Mouse (Mus musculus): ENCODE measurements at regions not wholly inside any gene's neighbourhood (a gene's known extent, or its start where the extent isn't known, plus 50 kb on each side); places are given as distances from the start of the nearest gene placed in this dataset.

DNA sequence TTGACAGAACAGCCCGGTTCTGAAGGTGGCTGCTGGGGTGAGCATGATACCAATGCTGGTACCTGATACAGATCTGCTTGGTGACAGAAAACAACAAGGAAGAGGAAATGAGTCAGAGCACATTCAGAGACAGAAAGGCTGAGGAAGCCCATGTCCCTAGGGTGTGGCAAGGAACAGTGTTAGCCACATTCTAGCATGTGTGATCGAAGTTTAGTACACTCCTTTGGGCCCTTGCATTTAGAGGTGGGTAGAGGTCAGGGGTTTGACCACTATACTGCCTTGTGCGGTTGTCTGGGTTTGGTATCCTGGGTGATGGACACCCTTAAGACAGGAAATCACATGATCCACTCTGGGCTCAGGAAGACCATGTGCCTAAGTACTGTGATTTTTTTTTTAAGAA lies 695.9 kb downstream of the Gm9195 start:
- no peaks in the 10 kb centered on the region for H3K9me3 ChIP-seq (ENCODE audit: low read length)
- no peak for TF ChIP-seq CTCF (IDR thresholded peaks at IDR 0.05)
- ATAC-seq (ENCODE audit: low FRiP score) (no peak), DNase-seq (ENCODE audit: low spot score) (no peak)
- WGBS: 91% methylated on average over 3 of the region's 3 CpGs
- H3K9ac ChIP-seq (replicated peaks; ENCODE audit: low read length, poor library complexity, severe bottlenecking): no peak overlapping the region
- H3K4me2 ChIP-seq (ENCODE audit: low read depth, low read length, poor library complexity, severe bottlenecking): no peak overlapping the region
- H3K27me3 ChIP-seq (ENCODE audit: insufficient read depth, low read length): no peaks in the 10 kb centered on the region
- no peak overlapping the region for H3K27ac ChIP-seq (ENCODE audit: low read depth, low read length)
- H3K36me3 ChIP-seq (ENCODE audit: insufficient read depth, low read length): no peaks in the 10 kb centered on the region
- H3K4me3 ChIP-seq (ENCODE audit: low read depth, low read length): no peak overlapping the region
- no peaks in the 10 kb centered on the region for H3K4me1 ChIP-seq (ENCODE audit: insufficient read depth, low read length)

DNA sequence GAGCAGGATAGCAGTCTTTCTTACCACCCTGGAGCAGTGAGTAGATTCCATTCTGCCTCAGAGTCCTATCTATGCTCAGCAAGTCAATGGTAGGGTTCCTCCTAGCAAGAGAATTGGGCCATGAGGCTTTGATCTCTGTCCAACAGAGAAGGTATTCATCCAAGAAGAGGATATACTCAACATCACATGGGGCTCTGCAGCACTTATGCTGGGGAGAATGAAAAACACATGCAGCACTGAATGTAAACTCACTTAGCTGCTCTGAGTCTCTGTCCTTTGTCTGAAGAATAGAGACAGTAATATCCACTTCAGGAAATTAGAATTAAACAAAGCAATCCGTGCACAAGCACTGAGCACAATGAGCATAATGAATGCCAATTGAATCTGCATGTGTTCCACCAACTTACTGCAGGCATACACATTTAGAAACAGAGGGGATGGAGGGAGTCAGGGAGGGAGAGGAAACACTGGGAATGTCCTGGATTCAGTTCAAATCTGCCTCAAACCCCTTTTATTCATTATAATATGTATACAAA lies 714.6 kb downstream of the Gm9195 start:
- DNase-seq (ENCODE audit: low spot score): no peak
- Histone ChIP-seq H3K27me3 (ENCODE audit: insufficient read depth, low read length) (no peaks in the 10 kb centered on the region), H3K4me3 (ENCODE audit: low read depth, low read length) (no peak overlapping the region), H3K9me3 (ENCODE audit: low read length) (no peaks in the 10 kb centered on the region), H3K27ac (ENCODE audit: low read depth, low read length) (no peak overlapping the region), H3K9ac (replicated peaks; ENCODE audit: low read length, poor library complexity, severe bottlenecking) (no peak overlapping the region), H3K36me3 (ENCODE audit: insufficient read depth, low read length) (no peaks in the 10 kb centered on the region), H3K4me1 (ENCODE audit: insufficient read depth, low read length) (no peaks in the 10 kb centered on the region), H3K4me2 (ENCODE audit: low read depth, low read length, poor library complexity, severe bottlenecking) (no peak overlapping the region)
- no peak for ATAC-seq (ENCODE audit: low FRiP score)
- no peak for TF ChIP-seq CTCF (IDR thresholded peaks at IDR 0.05)
- 46% methylated on average over 1 of the region's 1 CpGs for WGBS

DNA sequence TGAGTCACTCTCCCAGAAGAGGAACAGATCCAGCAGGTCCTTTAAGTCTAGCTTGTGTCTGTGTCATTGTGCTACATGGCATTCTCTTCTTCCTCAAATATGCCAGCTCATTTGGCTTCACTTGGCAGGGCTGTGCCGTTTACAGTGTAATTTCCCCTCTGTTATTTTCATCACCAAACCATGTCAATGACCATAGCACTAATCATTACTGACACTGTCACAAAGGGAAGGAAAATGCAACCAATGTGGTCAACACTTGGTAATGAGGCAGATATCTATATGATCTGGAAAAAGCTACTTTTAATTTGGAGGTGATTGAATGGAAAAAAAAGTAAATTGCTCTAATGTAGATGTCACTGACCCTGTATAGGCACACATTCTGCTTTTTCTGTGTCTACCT lies 724.8 kb downstream of the Gm9195 start:
- ATAC-seq (ENCODE audit: low FRiP score) (no peak), DNase-seq (ENCODE audit: low spot score) (no peak)
- Histone ChIP-seq H3K27ac (ENCODE audit: low read depth, low read length) (no peak overlapping the region), H3K36me3 (ENCODE audit: insufficient read depth, low read length) (no peaks in the 10 kb centered on the region), H3K27me3 (ENCODE audit: insufficient read depth, low read length) (no peaks in the 10 kb centered on the region), H3K9ac (replicated peaks; ENCODE audit: low read length, poor library complexity, severe bottlenecking) (no peak overlapping the region), H3K4me2 (ENCODE audit: low read depth, low read length, poor library complexity, severe bottlenecking) (no peak overlapping the region), H3K4me3 (ENCODE audit: low read depth, low read length) (no peak overlapping the region), H3K9me3 (ENCODE audit: low read length) (no peaks in the 10 kb centered on the region), H3K4me1 (ENCODE audit: insufficient read depth, low read length) (no peaks in the 10 kb centered on the region)
- no peak for TF ChIP-seq CTCF (IDR thresholded peaks at IDR 0.05)
- WGBS: 84% methylated on average over 1 of the region's 1 CpGs

- no peak for ATAC-seq (ENCODE audit: low FRiP score)
- no peak overlapping the region for H3K27ac ChIP-seq (ENCODE audit: low read depth, low read length)
- H3K36me3 ChIP-seq (ENCODE audit: insufficient read depth, low read length): no peaks in the 10 kb centered on the region
- no peak overlapping the region for H3K4me2 ChIP-seq (ENCODE audit: low read depth, low read length, poor library complexity, severe bottlenecking)
- no peaks in the 10 kb centered on the region for H3K4me1 ChIP-seq (ENCODE audit: insufficient read depth, low read length)
- no peaks in the 10 kb centered on the region for H3K9me3 ChIP-seq (ENCODE audit: low read length)
- no peak for TF ChIP-seq CTCF (IDR thresholded peaks at IDR 0.05)
- DNase-seq (ENCODE audit: low spot score): no peak
- no peak overlapping the region for H3K4me3 ChIP-seq (ENCODE audit: low read depth, low read length)
- H3K27me3 ChIP-seq (ENCODE audit: insufficient read depth, low read length): no peaks in the 10 kb centered on the region
- no peak overlapping the region for H3K9ac ChIP-seq (replicated peaks; ENCODE audit: low read length, poor library complexity, severe bottlenecking)
- 89% methylated on average over 4 of the region's 4 CpGs for WGBS
Observed at GRCm38 (mm10) chr14:71728542-71728941, 763.1 kb downstream of the Gm9195 start.

GRCm38 (mm10) chr14:71723526-71723925 lies 768.1 kb downstream of the Gm9195 start:
- Histone ChIP-seq H3K9me3 (ENCODE audit: low read length) (no peaks in the 10 kb centered on the region), H3K27me3 (ENCODE audit: insufficient read depth, low read length) (no peaks in the 10 kb centered on the region), H3K9ac (replicated peaks; ENCODE audit: low read length, poor library complexity, severe bottlenecking) (no peak overlapping the region), H3K4me2 (ENCODE audit: low read depth, low read length, poor library complexity, severe bottlenecking) (no peak overlapping the region), H3K4me3 (ENCODE audit: low read depth, low read length) (no peak overlapping the region), H3K36me3 (ENCODE audit: insufficient read depth, low read length) (no peaks in the 10 kb centered on the region), H3K27ac (ENCODE audit: low read depth, low read length) (no peak overlapping the region), H3K4me1 (ENCODE audit: insufficient read depth, low read length) (no peaks in the 10 kb centered on the region)
- 65% methylated on average over 2 of the region's 2 CpGs for WGBS
- DNase-seq (ENCODE audit: low spot score) (no peak), ATAC-seq (ENCODE audit: low FRiP score) (no peak)
- TF ChIP-seq CTCF (IDR thresholded peaks at IDR 0.05): no peak

- no peaks in the 10 kb centered on the region for H3K4me1 ChIP-seq (ENCODE audit: insufficient read depth, low read length)
- H3K36me3 ChIP-seq (ENCODE audit: insufficient read depth, low read length): no peaks in the 10 kb centered on the region
- H3K27me3 ChIP-seq (ENCODE audit: insufficient read depth, low read length): no peaks in the 10 kb centered on the region
- DNase-seq (ENCODE audit: low spot score): peak; percentile 9
- ATAC-seq (ENCODE audit: low FRiP score): no peak
- WGBS: 41% methylated on average over 5 of the region's 5 CpGs
- TF ChIP-seq CTCF (IDR thresholded peaks at IDR 0.05): no peak
- H3K9me3 ChIP-seq (ENCODE audit: low read length): no peaks in the 10 kb centered on the region
- H3K9ac ChIP-seq (replicated peaks; ENCODE audit: low read length, poor library complexity, severe bottlenecking): no peak overlapping the region
- H3K4me3 ChIP-seq (ENCODE audit: low read depth, low read length): no peak overlapping the region
- H3K27ac ChIP-seq (ENCODE audit: low read depth, low read length): no peak overlapping the region
- H3K4me2 ChIP-seq (ENCODE audit: low read depth, low read length, poor library complexity, severe bottlenecking): no peak overlapping the region
Observed at GRCm38 (mm10) chr14:71709528-71710289, 781.9 kb downstream of the Gm9195 start.

All from midbrain, postnatal 0 days (tissue).